Mouse (Mus musculus): ENCODE results near the gene Trcg1. TPM values are rescaled to one million over a fixed set of nuclear protein-coding genes. Genes with fewer than 3 reads are reported as not detected.
A peak's percentile ranks its signal among the peaks of the same experiment; 100 is the strongest.

The Trcg1 gene
- polyA plus RNA-seq, 1 experiment from 2014 or later, result not detected

GRCm38 (mm10) chr9:57268078-57268477, 31.7 kb downstream of the Trcg1 start:
- Histone ChIP-seq H3K27me3 (no peaks in the 10 kb centered on the region; the same call in 1 of the 2 replicates), H3K27ac (no peak overlapping the region), H3K9ac (no peak overlapping the region), H3K4me3 (no peak overlapping the region), H3K4me2 (no peak overlapping the region), H3K4me1 (peaks cover 20% of the 10 kb centered on the region), H3K9me3 (no peaks in the 10 kb centered on the region), H3K36me3 (no peaks in the 10 kb centered on the region)
- WGBS, result 20% methylated on average over 10 of the region's 10 CpGs
- no peak for ATAC-seq (ENCODE audit: insufficient number of reproducible peaks, insufficient read depth, low FRiP score, low TSS enrichment, low read depth)

GRCm38 (mm10) chr9:57268575-57268974, 32.2 kb downstream of the Trcg1 start:
- no peaks in the 10 kb centered on the region for H3K36me3 ChIP-seq
- ATAC-seq (ENCODE audit: insufficient number of reproducible peaks, insufficient read depth, low FRiP score, low TSS enrichment, low read depth), result no peak
- H3K9ac ChIP-seq, result no peak overlapping the region
- H3K27ac ChIP-seq, result no peak overlapping the region
- peaks cover 20% of the 10 kb centered on the region for H3K4me1 ChIP-seq
- no peak overlapping the region for H3K4me3 ChIP-seq
- H3K4me2 ChIP-seq, result no peak overlapping the region
- no peaks in the 10 kb centered on the region for H3K9me3 ChIP-seq
- 23% methylated on average over 3 of the region's 3 CpGs for WGBS
- H3K27me3 ChIP-seq, result no peaks in the 10 kb centered on the region; the same call in 1 of the 2 replicates

DNA sequence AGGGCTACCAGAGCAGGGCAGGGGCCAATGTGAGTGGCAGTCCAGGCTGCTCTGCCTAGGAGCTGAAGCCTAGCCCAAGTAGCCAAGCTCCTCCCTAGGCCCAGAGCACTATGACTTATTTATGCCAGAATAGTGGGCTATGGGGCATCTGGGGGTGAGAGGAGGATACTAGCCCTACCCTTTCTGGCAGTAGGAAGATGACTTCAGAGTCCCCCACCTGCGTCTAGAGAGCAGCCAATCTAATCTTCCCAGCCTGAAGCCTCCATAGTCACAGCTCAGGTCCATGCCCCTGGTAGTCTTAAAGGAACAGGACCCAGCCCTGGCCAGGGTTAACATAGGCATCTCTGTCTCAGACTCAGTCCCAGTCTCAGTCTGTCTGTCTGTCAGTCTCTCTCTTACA, 33.0 kb downstream of the Trcg1 start:
- Histone ChIP-seq H3K4me3 (no peak overlapping the region), H3K27ac (no peak overlapping the region), H3K9ac (0 out of 2 replicates have a peak overlapping the region, but pooled peaks have one; percentile 8), H3K27me3 (no peaks in the 10 kb centered on the region; the same call in 1 of the 2 replicates), H3K4me2 (no peak overlapping the region), H3K9me3 (no peaks in the 10 kb centered on the region), H3K36me3 (no peaks in the 10 kb centered on the region), H3K4me1 (peaks cover 20% of the 10 kb centered on the region)
- ATAC-seq (ENCODE audit: insufficient number of reproducible peaks, insufficient read depth, low FRiP score, low TSS enrichment, low read depth), result no peak
- 35% methylated on average over 1 of the region's 1 CpGs for WGBS

GRCm38 (mm10) chr9:57270399-57270798, 34.0 kb downstream of the Trcg1 start:
- no peak overlapping the region for H3K4me3 ChIP-seq
- no peak for ATAC-seq (ENCODE audit: insufficient number of reproducible peaks, insufficient read depth, low FRiP score, low TSS enrichment, low read depth)
- 5% methylated on average over 8 of the region's 8 CpGs for WGBS
- H3K27ac ChIP-seq, result no peak overlapping the region
- no peaks in the 10 kb centered on the region for H3K9me3 ChIP-seq
- H3K9ac ChIP-seq, result no peak overlapping the region; the same call in 1 of the 2 replicates
- no peaks in the 10 kb centered on the region for H3K36me3 ChIP-seq
- H3K4me1 ChIP-seq, result peaks cover 20% of the 10 kb centered on the region
- H3K4me2 ChIP-seq, result no peak overlapping the region
- no peaks in the 10 kb centered on the region; the same call in 1 of the 2 replicates for H3K27me3 ChIP-seq

DNA sequence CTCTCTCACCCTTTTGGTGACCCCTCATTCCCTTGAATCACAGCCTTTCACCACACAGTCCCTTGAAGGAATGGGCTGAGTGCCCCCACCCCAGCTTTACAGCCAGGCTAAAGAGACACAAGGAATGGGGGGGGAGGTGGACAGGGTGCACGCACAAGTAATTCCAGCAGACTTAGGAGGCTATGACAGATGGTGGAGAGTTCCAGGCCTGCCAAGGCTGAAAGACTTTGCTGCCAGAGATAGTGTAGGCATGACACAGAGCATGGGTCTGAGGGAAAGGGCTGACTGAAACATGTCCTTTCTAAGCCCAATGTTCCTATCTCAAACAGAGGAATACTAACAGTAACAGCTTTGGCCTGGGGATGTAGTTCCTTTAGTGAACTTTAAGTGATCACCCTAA, 34.7 kb downstream of the Trcg1 start:
- H3K9ac ChIP-seq, result no peak overlapping the region
- no peak for ATAC-seq (ENCODE audit: insufficient number of reproducible peaks, insufficient read depth, low FRiP score, low TSS enrichment, low read depth)
- no peak overlapping the region for H3K4me3 ChIP-seq
- no peak overlapping the region for H3K4me2 ChIP-seq
- H3K36me3 ChIP-seq, result no peaks in the 10 kb centered on the region
- H3K4me1 ChIP-seq, result peaks cover 16% of the 10 kb centered on the region
- no peaks in the 10 kb centered on the region; the same call in 1 of the 2 replicates for H3K27me3 ChIP-seq
- H3K9me3 ChIP-seq, result no peaks in the 10 kb centered on the region
- 44% methylated on average over 1 of the region's 1 CpGs for WGBS
- H3K27ac ChIP-seq, result no peak overlapping the region

- no peak overlapping the region for H3K4me3 ChIP-seq
- H3K9ac ChIP-seq, result no peak overlapping the region
- H3K4me2 ChIP-seq, result no peak overlapping the region
- no peak overlapping the region for H3K27ac ChIP-seq
- peaks cover 12% of the 10 kb centered on the region; the same call in 1 of the 2 replicates for H3K4me1 ChIP-seq
- 50% methylated on average over 9 of the region's 9 CpGs for WGBS
- H3K36me3 ChIP-seq, result no peaks in the 10 kb centered on the region
- no peaks in the 10 kb centered on the region; the same call in 1 of the 2 replicates for H3K27me3 ChIP-seq
- ATAC-seq (ENCODE audit: insufficient number of reproducible peaks, insufficient read depth, low FRiP score, low TSS enrichment, low read depth), result no peak
- no peaks in the 10 kb centered on the region for H3K9me3 ChIP-seq
These were observed 35.6 kb downstream of the Trcg1 start for GRCm38 (mm10) chr9:57271837-57272562.

GRCm38 (mm10) chr9:57272902-57273804, 36.8 kb downstream of the Trcg1 start:
- H3K4me3 ChIP-seq, result no peak overlapping the region
- ATAC-seq (ENCODE audit: insufficient number of reproducible peaks, insufficient read depth, low FRiP score, low TSS enrichment, low read depth), result no peak
- no peaks in the 10 kb centered on the region for H3K36me3 ChIP-seq
- no peaks in the 10 kb centered on the region; the same call in 1 of the 2 replicates for H3K27me3 ChIP-seq
- H3K27ac ChIP-seq, result no peak overlapping the region
- H3K4me1 ChIP-seq, result peaks cover 13% of the 10 kb centered on the region; the same call in 1 of the 2 replicates
- no peak overlapping the region for H3K9ac ChIP-seq
- 67% methylated on average over 8 of the region's 8 CpGs for WGBS
- H3K9me3 ChIP-seq, result no peaks in the 10 kb centered on the region
- H3K4me2 ChIP-seq, result no peak overlapping the region

DNA sequence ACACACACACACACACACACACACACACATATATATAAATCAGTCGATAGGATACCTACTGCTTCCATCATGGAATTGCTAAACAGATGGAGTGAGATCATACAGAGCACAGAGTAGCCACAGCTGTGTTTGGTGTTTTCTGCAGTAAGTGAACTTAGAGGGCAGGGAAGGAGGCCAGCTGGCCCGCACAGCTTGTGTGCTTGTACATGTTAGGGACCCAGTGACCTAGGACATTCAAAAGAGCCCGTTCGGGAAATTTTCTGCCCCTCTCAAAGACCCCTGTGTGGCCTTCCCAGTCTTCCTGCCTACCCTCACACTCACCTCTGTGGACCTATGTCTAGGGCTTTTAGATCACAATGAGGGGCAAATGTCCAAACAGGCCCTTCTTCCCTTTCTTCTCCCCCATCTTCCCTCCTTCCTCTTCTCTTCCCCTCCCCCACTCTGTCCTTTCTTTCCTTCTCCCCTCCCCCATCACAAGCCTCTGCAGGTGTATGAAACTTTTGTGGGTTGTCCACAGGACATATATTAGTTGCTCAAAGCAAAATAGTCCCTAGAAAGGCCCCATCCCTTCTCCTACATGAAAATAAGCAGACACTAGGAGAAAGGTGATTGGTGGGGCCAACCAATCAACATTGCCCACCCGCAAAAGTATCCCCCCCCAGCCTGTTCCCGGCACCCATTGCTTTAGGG, 37.6 kb downstream of the Trcg1 start:
- H3K9ac ChIP-seq, result no peak overlapping the region
- H3K36me3 ChIP-seq, result no peaks in the 10 kb centered on the region
- H3K4me3 ChIP-seq, result no peak overlapping the region
- H3K27me3 ChIP-seq, result no peaks in the 10 kb centered on the region; the same call in 1 of the 2 replicates
- H3K4me2 ChIP-seq, result no peak overlapping the region
- H3K9me3 ChIP-seq, result no peaks in the 10 kb centered on the region
- H3K4me1 ChIP-seq, result peaks cover 15% of the 10 kb centered on the region; the same call in 1 of the 2 replicates
- no peak overlapping the region for H3K27ac ChIP-seq
- no peak for ATAC-seq (ENCODE audit: insufficient number of reproducible peaks, insufficient read depth, low FRiP score, low TSS enrichment, low read depth)
- 28% methylated on average over 6 of the region's 6 CpGs for WGBS

- ATAC-seq (ENCODE audit: insufficient number of reproducible peaks, insufficient read depth, low FRiP score, low TSS enrichment, low read depth), result no peak
- Histone ChIP-seq H3K4me3 (no peak overlapping the region), H3K4me2 (no peak overlapping the region), H3K9me3 (no peaks in the 10 kb centered on the region), H3K36me3 (no peaks in the 10 kb centered on the region), H3K27me3 (peaks cover 3% of the 10 kb centered on the region; the same call in 1 of the 2 replicates), H3K27ac (no peak overlapping the region), H3K4me1 (peaks cover 8% of the 10 kb centered on the region), H3K9ac (no peak overlapping the region)
These were observed 40.0 kb downstream of the Trcg1 start for GRCm38 (mm10) chr9:57276311-57276710.

DNA sequence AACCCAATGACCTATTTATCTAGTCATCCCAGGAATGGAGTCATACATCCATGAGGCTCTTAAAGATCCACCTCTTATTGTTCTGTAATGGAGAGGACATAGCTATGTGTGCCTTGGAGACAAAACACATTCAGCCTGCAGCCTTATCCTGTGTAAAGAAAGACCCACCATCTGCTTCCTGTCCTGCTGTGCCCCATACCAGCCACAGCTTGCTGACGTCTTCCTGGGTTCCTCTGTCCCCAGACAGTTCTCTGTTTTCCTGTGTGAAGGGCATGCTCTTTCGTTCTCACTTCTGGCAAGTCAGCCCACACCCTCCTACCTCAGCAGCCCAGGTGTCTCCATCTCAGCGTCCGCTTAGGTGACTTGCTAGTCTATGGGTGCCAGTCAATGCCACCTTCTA, 41.9 kb downstream of the Trcg1 start:
- H3K4me1 ChIP-seq, result peaks cover 11% of the 10 kb centered on the region
- ATAC-seq (ENCODE audit: insufficient number of reproducible peaks, insufficient read depth, low FRiP score, low TSS enrichment, low read depth), result no peak
- H3K27ac ChIP-seq, result no peak overlapping the region
- H3K4me2 ChIP-seq, result no peak overlapping the region
- H3K9me3 ChIP-seq, result no peaks in the 10 kb centered on the region
- WGBS, result 62% methylated on average over 4 of the region's 4 CpGs
- H3K36me3 ChIP-seq, result no peaks in the 10 kb centered on the region
- no peak overlapping the region for H3K9ac ChIP-seq
- no peak overlapping the region for H3K4me3 ChIP-seq
- H3K27me3 ChIP-seq, result peaks cover 3% of the 10 kb centered on the region; the same call in 1 of the 2 replicates

- no peaks in the 10 kb centered on the region for H3K36me3 ChIP-seq
- ATAC-seq (ENCODE audit: insufficient number of reproducible peaks, insufficient read depth, low FRiP score, low TSS enrichment, low read depth), result no peak
- H3K4me2 ChIP-seq, result no peak overlapping the region
- WGBS, result 70% methylated on average over 4 of the region's 4 CpGs
- no peak overlapping the region for H3K27ac ChIP-seq
- no peak overlapping the region for H3K9ac ChIP-seq
- H3K4me3 ChIP-seq, result no peak overlapping the region
- no peaks in the 10 kb centered on the region for H3K9me3 ChIP-seq
- peaks cover 11% of the 10 kb centered on the region for H3K4me1 ChIP-seq
- H3K27me3 ChIP-seq, result peaks cover 3% of the 10 kb centered on the region; the same call in 1 of the 2 replicates
These were observed 43.1 kb downstream of the Trcg1 start for GRCm38 (mm10) chr9:57279441-57279840.
